8 mouse cellular contexts compared by ENCODE assay signal in the genomic region with DNA sequence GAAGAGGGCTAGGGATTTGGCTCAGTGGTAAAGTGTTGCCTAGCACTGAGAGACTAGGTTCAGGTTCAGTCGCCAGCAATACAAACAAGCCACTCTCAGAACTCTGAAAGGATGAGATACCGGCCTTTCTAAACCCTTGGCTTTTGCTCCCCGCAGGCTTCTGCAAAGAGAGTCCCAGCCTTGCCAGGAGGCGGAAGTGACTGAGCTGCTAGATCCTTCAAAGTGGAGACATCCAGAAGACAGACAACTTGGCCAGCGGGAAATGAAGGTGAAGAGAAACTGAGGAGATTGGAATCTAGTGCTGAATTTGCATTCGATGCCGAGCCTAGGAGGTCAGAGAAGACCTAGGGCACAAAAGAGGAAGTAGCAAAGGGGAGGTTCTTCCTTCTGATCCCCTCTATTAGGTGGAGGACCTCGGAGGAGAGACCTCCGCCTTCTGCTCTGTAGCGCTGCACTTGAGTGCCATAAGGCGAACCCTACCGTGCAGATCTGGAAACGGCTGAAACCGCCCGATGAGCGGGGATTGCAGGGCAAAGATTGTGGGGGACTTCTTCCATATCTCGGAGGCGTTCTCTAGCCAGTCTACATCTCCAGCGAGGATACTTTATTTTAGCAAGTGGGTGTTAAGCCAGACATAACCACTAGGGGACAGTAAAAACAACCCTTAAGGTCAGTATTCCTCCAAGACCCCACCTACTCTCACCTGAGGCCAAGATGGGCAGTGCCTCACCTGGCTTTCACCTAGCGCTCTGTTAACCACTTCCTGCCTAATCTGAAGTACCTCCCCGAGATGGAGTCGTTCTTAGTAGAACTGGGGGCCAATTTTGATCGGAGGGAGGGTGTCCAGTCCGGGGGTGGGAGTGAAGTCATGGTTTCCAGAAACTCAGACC. TPM values are rescaled to one million over a fixed set of nuclear protein-coding genes. Genes with fewer than 3 reads are reported as not detected.
DNase-seq lines count a peak whose midpoint lies in the region; ATAC-seq and TF ChIP-seq lines count a peak whose summit lies in the region.

No protein-coding gene starts in this region.

- peaks cover 14% of the 10 kb centered on the region; the same call in 1 of the 2 replicates for H3K4me1 ChIP-seq in neural tube, embryonic 11.5 days (ENCODE audit: control insufficient read depth, insufficient read depth, low read length)
- peaks cover 33% of the 10 kb centered on the region for H3K4me1 ChIP-seq in forebrain, embryonic 12.5 days
- H3K4me1 ChIP-seq in hindbrain, embryonic 16.5 days (ENCODE audit: control insufficient read depth, insufficient read depth, low read depth, low read length), result peaks cover 17% of the 10 kb centered on the region
- H3K4me1 ChIP-seq in liver, embryonic 14.5 days (replicated peaks; ENCODE audit: control insufficient read depth in 2 of 2, insufficient read depth in 2 of 2, low read length in 1 of 2), result peaks cover 0 to 12% of the 10 kb centered on the region in 2 experiments; a peak in 2 of 4 replicates

- ATAC-seq in neural tube, embryonic 11.5 days (ENCODE audit: insufficient read depth, low FRiP score, low TSS enrichment), result no peak
- ATAC-seq in forebrain, embryonic 12.5 days (ENCODE audit: low FRiP score), result no peak
- no peak for ATAC-seq in hindbrain, embryonic 16.5 days
- ATAC-seq in liver, embryonic 14.5 days (ENCODE audit: insufficient read depth), result no peak

- TF ChIP-seq EP300 in liver, embryonic 14.5 days (IDR thresholded peaks at IDR 0.05; ENCODE audit: low read depth), result no peak

- H3K27ac ChIP-seq in neural tube, embryonic 11.5 days (ENCODE audit: low read depth, low read length), result no peak overlapping the region
- H3K27ac ChIP-seq in forebrain, embryonic 12.5 days, result peak overlapping the region; percentile 99
- peak overlapping the region; percentile 98 for H3K27ac ChIP-seq in hindbrain, embryonic 16.5 days (ENCODE audit: low read depth, low read length)
- no peak overlapping the region for H3K27ac ChIP-seq in liver, embryonic 14.5 days

- H3K4me3 ChIP-seq in neural tube, embryonic 11.5 days (ENCODE audit: low read depth, low read length), result peak overlapping the region; percentile 55
- H3K4me3 ChIP-seq in forebrain, embryonic 12.5 days (replicated peaks), result peak overlapping the region; percentile 74
- peak overlapping the region; percentile 65 for H3K4me3 ChIP-seq in hindbrain, embryonic 16.5 days (ENCODE audit: low read length)
- peak overlapping the region; percentile 55 to 68 for H3K4me3 ChIP-seq in liver, embryonic 14.5 days (ENCODE audit: insufficient read depth in 1 of 2, low read depth in 2 of 2, low read length in 2 of 2)

- peak; percentile 57 for DNase-seq in neural tube, embryonic 11.5 days (ENCODE audit: low spot score)
- no peak for DNase-seq in neural tube, embryonic 10.5 days (ENCODE audit: extremely low spot score, low spot score)
- peak; percentile 20 for DNase-seq in c-Kit-negative CD71-positive TER-119-positive erythroid progenitor cells, embryonic 14.5 days (ENCODE audit: low read depth, low spot score)
- DNase-seq in liver, embryonic 14.5 days (ENCODE audit: low read depth in 3 of 3, low spot score in 3 of 3), result no peak
- DNase-seq in naive thymus-derived CD4-positive, alpha-beta T cell, adult 2 months (ENCODE audit: low read depth), result peak; percentile 84
- no peak for DNase-seq in right cerebral cortex, adult 18-20 months

- H3K9ac ChIP-seq in neural tube, embryonic 11.5 days (ENCODE audit: low read length), result peak overlapping the region; percentile 64; the same call in 1 of the 2 replicates
- H3K9ac ChIP-seq in forebrain, embryonic 12.5 days, result peak overlapping the region; percentile 86
- H3K9ac ChIP-seq in hindbrain, embryonic 16.5 days (ENCODE audit: low read depth, low read length), result peak overlapping the region; percentile 90
- H3K9ac ChIP-seq in liver, embryonic 14.5 days (replicated peaks), result no peak overlapping the region

- no peaks in the 10 kb centered on the region for H3K9me3 ChIP-seq in neural tube, embryonic 11.5 days (ENCODE audit: control insufficient read depth, low read length)
- H3K9me3 ChIP-seq in forebrain, embryonic 12.5 days, result no peaks in the 10 kb centered on the region
- H3K9me3 ChIP-seq in hindbrain, embryonic 16.5 days (ENCODE audit: control insufficient read depth, low read length), result no peaks in the 10 kb centered on the region
- H3K9me3 ChIP-seq in liver, embryonic 14.5 days (ENCODE audit: control insufficient read depth, low read length), result no peaks in the 10 kb centered on the region

- H3K36me3 ChIP-seq in neural tube, embryonic 11.5 days (ENCODE audit: control insufficient read depth, insufficient read depth, low read length), result no peaks in the 10 kb centered on the region
- H3K36me3 ChIP-seq in forebrain, embryonic 12.5 days (replicated peaks), result no peaks in the 10 kb centered on the region
- H3K36me3 ChIP-seq in hindbrain, embryonic 16.5 days (ENCODE audit: control insufficient read depth, insufficient read depth, low read length), result no peaks in the 10 kb centered on the region
- H3K36me3 ChIP-seq in liver, embryonic 14.5 days (replicated peaks; ENCODE audit: control insufficient read depth, insufficient read depth, low read depth), result no peaks in the 10 kb centered on the region

- H3K4me2 ChIP-seq in neural tube, embryonic 11.5 days (ENCODE audit: low read depth), result peak overlapping the region; percentile 95
- peak overlapping the region; percentile 98 for H3K4me2 ChIP-seq in forebrain, embryonic 12.5 days
- peak overlapping the region; percentile 96 for H3K4me2 ChIP-seq in hindbrain, embryonic 16.5 days (ENCODE audit: low read length)
- H3K4me2 ChIP-seq in liver, embryonic 14.5 days (ENCODE audit: low read depth), result peak overlapping the region; percentile 75

- H3K27me3 ChIP-seq in neural tube, embryonic 11.5 days (ENCODE audit: control insufficient read depth, insufficient read depth, low read length), result no peaks in the 10 kb centered on the region
- peaks cover 4% of the 10 kb centered on the region; the same call in 1 of the 2 replicates for H3K27me3 ChIP-seq in forebrain, embryonic 12.5 days
- no peaks in the 10 kb centered on the region for H3K27me3 ChIP-seq in hindbrain, embryonic 16.5 days (replicated peaks; ENCODE audit: control insufficient read depth, insufficient read depth, low read length)
- peaks cover 28% of the 10 kb centered on the region for H3K27me3 ChIP-seq in liver, embryonic 14.5 days (ENCODE audit: control insufficient read depth, insufficient read depth, low read length)

- 5% methylated on average over 24 of the region's 24 CpGs for WGBS in neural tube, embryonic 11.5 days
- 6% methylated on average over 24 of the region's 24 CpGs for WGBS in forebrain, embryonic 12.5 days
- WGBS in hindbrain, embryonic 16.5 days, result 5% methylated on average over 24 of the region's 24 CpGs
- WGBS in liver, embryonic 14.5 days (ENCODE audit: insufficient replicate concordance), result 4% methylated on average over 24 of the region's 24 CpGs

- peak; percentile 78 for TF ChIP-seq CTCF in liver, embryonic 14.5 days (IDR thresholded peaks at IDR 0.05; ENCODE audit: low read depth)

RNA-seq across cellular contexts. Expression of gene Bcl9l, which starts 5.0 kb away (rescaled TPM):
- 8.0 and 8.8 TPM in 2 replicates for polyA plus RNA-seq in neural tube, embryonic 11.5 days (2014; fragmentation: Nextera tagmentation; extraction: Ambion mirVana)
- 10.6 and 10.7 TPM in 2 replicates for polyA plus RNA-seq in forebrain, embryonic 12.5 days (2016; fragmentation: Nextera tagmentation; extraction: Ambion mirVana)
- polyA plus RNA-seq in hindbrain, embryonic 16.5 days (2015; fragmentation: Nextera tagmentation; extraction: Ambion mirVana), result 9.7 and 11.1 TPM in 2 replicates
- polyA plus RNA-seq in liver, embryonic 14.5 days (2012; rRNA removed), result 1.6 and 1.9 TPM in 2 replicates
- 1.0 and 1.5 TPM in 2 replicates for polyA plus RNA-seq in liver, embryonic 14.5 days (2014; fragmentation: Nextera tagmentation; extraction: Ambion mirVana)

RNA-seq across cellular contexts. Expression of gene Upk2, which starts 22.8 kb away (rescaled TPM):
- 0.29 TPM in 1 of 2 replicates, not detected in the other for polyA plus RNA-seq in neural tube, embryonic 11.5 days (2014; fragmentation: Nextera tagmentation; extraction: Ambion mirVana)
- 0.29 TPM in 1 of 2 replicates, not detected in the other for polyA plus RNA-seq in forebrain, embryonic 12.5 days (2016; fragmentation: Nextera tagmentation; extraction: Ambion mirVana)
- polyA plus RNA-seq in hindbrain, embryonic 16.5 days (2015; fragmentation: Nextera tagmentation; extraction: Ambion mirVana), result not detected in 2 replicates
- 0.04 TPM in 1 of 2 replicates, not detected in the other for polyA plus RNA-seq in liver, embryonic 14.5 days (2012; rRNA removed)
- not detected in 2 replicates for polyA plus RNA-seq in liver, embryonic 14.5 days (2014; fragmentation: Nextera tagmentation; extraction: Ambion mirVana)

RNA-seq across cellular contexts. Expression of gene Foxr1, which starts 36.6 kb away (rescaled TPM):
- not detected in 2 replicates for polyA plus RNA-seq in neural tube, embryonic 11.5 days (2014; fragmentation: Nextera tagmentation; extraction: Ambion mirVana)
- polyA plus RNA-seq in forebrain, embryonic 12.5 days (2016; fragmentation: Nextera tagmentation; extraction: Ambion mirVana), result not detected in 2 replicates
- not detected in 2 replicates for polyA plus RNA-seq in hindbrain, embryonic 16.5 days (2015; fragmentation: Nextera tagmentation; extraction: Ambion mirVana)
- polyA plus RNA-seq in liver, embryonic 14.5 days (2012; rRNA removed), result not detected in 2 replicates
- polyA plus RNA-seq in liver, embryonic 14.5 days (2014; fragmentation: Nextera tagmentation; extraction: Ambion mirVana), result not detected in 2 replicates

RNA-seq across cellular contexts. Expression of gene Ccdc84, which starts 59.2 kb away (rescaled TPM):
- polyA plus RNA-seq in neural tube, embryonic 11.5 days (2014; fragmentation: Nextera tagmentation; extraction: Ambion mirVana), result 20.9 and 21.8 TPM in 2 replicates
- 30.3 and 32.2 TPM in 2 replicates for polyA plus RNA-seq in forebrain, embryonic 12.5 days (2016; fragmentation: Nextera tagmentation; extraction: Ambion mirVana)
- polyA plus RNA-seq in hindbrain, embryonic 16.5 days (2015; fragmentation: Nextera tagmentation; extraction: Ambion mirVana), result 32.3 and 32.4 TPM in 2 replicates
- polyA plus RNA-seq in liver, embryonic 14.5 days (2012; rRNA removed), result 15.3 and 16.3 TPM in 2 replicates
- 10.0 TPM in 2 replicates for polyA plus RNA-seq in liver, embryonic 14.5 days (2014; fragmentation: Nextera tagmentation; extraction: Ambion mirVana)

Comparison
In these comparisons a context has a peak if more than half of its experiments do, and no peak if none do; other contexts are left out.
1. DNase-seq: peak in neural tube, embryonic 11.5 days (single experiment), c-Kit-negative CD71-positive TER-119-positive erythroid progenitor cells, embryonic 14.5 days (single experiment) and naive thymus-derived CD4-positive, alpha-beta T cell, adult 2 months (single experiment); none in neural tube, embryonic 10.5 days (single experiment), liver, embryonic 14.5 days (0 of 3) and right cerebral cortex, adult 18-20 months (single experiment).
2. H3K27ac ChIP-seq: peak in forebrain, embryonic 12.5 days (single experiment) and hindbrain, embryonic 16.5 days (single experiment); none in neural tube, embryonic 11.5 days (single experiment) and liver, embryonic 14.5 days (single experiment).
3. Peak in every context shown above with its lines, with median percentiles within 50 percentile points of each other: H3K4me2 ChIP-seq and H3K4me3 ChIP-seq.